Mouse (Mus musculus) heart, embryonic 14.5 days (tissue): ENCODE measurements around the gene Ntrk2. TPM values are rescaled to one million over a fixed set of nuclear protein-coding genes. Genes with fewer than 3 reads are reported as not detected.

Experiments used
- ATAC-seq: fragments of 200-750 bp; cut with Nextera tagmentation; 2 replicates; pipeline ENCODE4 v1.8.0; 2017; ENCODE audit warnings: low read depth, moderate TSS enrichment; ENCODE audit not compliant: insufficient number of reproducible peaks, insufficient read depth, low FRiP score
- H3K27ac ChIP-seq, 2 experiments: fragments of 200-500 bp in 1 of 2; fragments of 300-500 bp in 1 of 2; sonication (generic) in 1 of 2; replicated peaks in 1 of 2; 2 replicates each; pipeline ENCODE4 v1.5.1; 2012 to 2014; ENCODE audit warnings: low read depth in 2 of 2, low read length in 2 of 2, control low read depth in 1 of 2, mild to moderate bottlenecking in 1 of 2, mixed read lengths in 1 of 2; ENCODE audit not compliant: control insufficient read depth in 1 of 2, insufficient read depth in 1 of 2
- H3K27me3 ChIP-seq: fragments of 300-500 bp; sonication (generic); 2 replicates; pipeline ENCODE4 v1.6.1; 2014; ENCODE audit warnings: mild to moderate bottlenecking, low read length, control low read depth; ENCODE audit not compliant: control insufficient read depth, insufficient read depth
- H3K36me3 ChIP-seq: fragments of 300-500 bp; sonication (generic); 2 replicates; pipeline ENCODE4 v1.6.1; 2014; ENCODE audit warnings: mild to moderate bottlenecking, control low read depth, low read length, mixed read lengths; ENCODE audit not compliant: control insufficient read depth, insufficient read depth
- H3K4me1 ChIP-seq, 2 experiments: fragments of 200-500 bp in 1 of 2; fragments of 300-500 bp in 1 of 2; sonication (generic) in 1 of 2; 2 replicates each; pipeline ENCODE4 v1.6.1; 2012 to 2014; ENCODE audit warnings: low read length in 2 of 2, control low read depth in 1 of 2, mixed read lengths in 1 of 2; ENCODE audit not compliant: control insufficient read depth in 2 of 2, insufficient read depth in 2 of 2
- H3K4me2 ChIP-seq: fragments of 300-500 bp; sonication (generic); 2 replicates; pipeline ENCODE4 v1.6.1; 2014; ENCODE audit warnings: mild to moderate bottlenecking, low read length
- H3K4me3 ChIP-seq, 2 experiments: fragments of 200-500 bp in 1 of 2; fragments of 300-500 bp in 1 of 2; sonication (generic) in 1 of 2; 2 replicates each; pipeline ENCODE4 v1.5.1; 2012 to 2014; ENCODE audit warnings: low read length in 2 of 2, mild to moderate bottlenecking in 2 of 2, control low read depth in 1 of 2, low read depth in 1 of 2, moderate library complexity in 1 of 2; ENCODE audit not compliant: control insufficient read depth in 1 of 2, insufficient read depth in 1 of 2
- H3K9ac ChIP-seq: fragments of 300-500 bp; sonication (generic); 2 replicates; pipeline ENCODE4 v1.6.1; 2014; ENCODE audit warnings: mild to moderate bottlenecking, low read length
- H3K9me3 ChIP-seq: fragments of 300-500 bp; sonication (generic); 2 replicates; pipeline ENCODE4 v1.6.1; 2016; ENCODE audit warnings: low read length, control low read depth; ENCODE audit not compliant: control insufficient read depth
- WGBS: fragments of 180-500 bp; shearing (Covaris S2); extraction: QIAGEN DNeasy Blood & Tissue Kit; methylation state at CpG from one replicate; pipeline ENCODE4 v1.1.7; 2014; 5-methylcytosine and 5-hydroxymethylcytosine counted together
- polyA plus RNA-seq: library from polyadenylated mRNA; unstranded; fragments of >200 nt; fragmentation: Nextera tagmentation; extraction: Ambion mirVana; gene quantifications from 2 replicates; pipeline ENCODE4 v1.2.1, GENCODE M21; 2014

Gene Ntrk2
- polyA plus RNA-seq, 1 experiment from 2014 or later: 4.2 TPM

- Histone ChIP-seq H3K9ac (no peak overlapping the region), H3K4me3 (no peak overlapping the region), H3K9me3 (peaks cover 7% of the 10 kb centered on the region), H3K4me2 (no peak overlapping the region), H3K27me3 (no peaks in the 10 kb centered on the region), H3K36me3 (no peaks in the 10 kb centered on the region), H3K4me1 (peaks cover 2 to 3% of the 10 kb centered on the region in 2 experiments; a peak in 2 of 4 replicates), H3K27ac (no peak overlapping the region)
- no peak for ATAC-seq
- WGBS: 56% methylated on average over 10 of the region's 10 CpGs
These were observed 313.4 kb downstream of the Ntrk2 start for GRCm38 (mm10) chr13:59119596-59120394.

- no peaks in the 10 kb centered on the region for H3K9me3 ChIP-seq
- WGBS: 80% methylated on average over 7 of the region's 7 CpGs
- no peak overlapping the region for H3K4me3 ChIP-seq
- H3K36me3 ChIP-seq: no peaks in the 10 kb centered on the region
- no peak for ATAC-seq
- no peak overlapping the region for H3K9ac ChIP-seq
- H3K4me1 ChIP-seq: no peaks in the 10 kb centered on the region
- no peak overlapping the region for H3K4me2 ChIP-seq
- H3K27me3 ChIP-seq: no peaks in the 10 kb centered on the region
- H3K27ac ChIP-seq: no peak overlapping the region
These were observed 336.9 kb downstream of the Ntrk2 start for GRCm38 (mm10) chr13:59143141-59143744.

- Histone ChIP-seq H3K9me3 (no peaks in the 10 kb centered on the region), H3K36me3 (no peaks in the 10 kb centered on the region), H3K9ac (no peak overlapping the region), H3K27me3 (no peaks in the 10 kb centered on the region), H3K4me3 (no peak overlapping the region), H3K4me2 (no peak overlapping the region), H3K27ac (no peak overlapping the region), H3K4me1 (no peaks in the 10 kb centered on the region)
- no peak for ATAC-seq
- WGBS: 73% methylated on average over 11 of the region's 11 CpGs
These were observed 338.0 kb downstream of the Ntrk2 start for GRCm38 (mm10) chr13:59144321-59144856.

GRCm38 (mm10) chr13:59145677-59146555 lies 339.5 kb downstream of the Ntrk2 start:
- no peak overlapping the region for H3K9ac ChIP-seq
- no peak for ATAC-seq

GRCm38 (mm10) chr13:59146616-59147015 lies 340.2 kb downstream of the Ntrk2 start:
- WGBS: 78% methylated on average over 7 of the region's 7 CpGs
- Histone ChIP-seq H3K4me2 (no peak overlapping the region), H3K4me1 (no peaks in the 10 kb centered on the region), H3K4me3 (no peak overlapping the region), H3K27ac (no peak overlapping the region), H3K27me3 (no peaks in the 10 kb centered on the region), H3K9me3 (no peaks in the 10 kb centered on the region), H3K36me3 (no peaks in the 10 kb centered on the region), H3K9ac (no peak overlapping the region)
- no peak for ATAC-seq

More at GRCm38 (mm10) chr13:59145677-59146555, 339.5 kb downstream of the Ntrk2 start:
- Histone ChIP-seq H3K4me1 (no peaks in the 10 kb centered on the region), H3K4me3 (no peak overlapping the region), H3K9me3 (no peaks in the 10 kb centered on the region), H3K27me3 (no peaks in the 10 kb centered on the region), H3K36me3 (no peaks in the 10 kb centered on the region), H3K27ac (no peak overlapping the region), H3K4me2 (peak overlapping the region; percentile 24; the same call in 1 of the 2 replicates)
- 56% methylated on average over 21 of the region's 21 CpGs for WGBS

- Histone ChIP-seq H3K36me3 (no peaks in the 10 kb centered on the region), H3K27me3 (no peaks in the 10 kb centered on the region), H3K4me1 (no peaks in the 10 kb centered on the region), H3K9me3 (0 out of 2 replicates have a peak, but pooled peaks cover 5% of the 10 kb centered on the region), H3K27ac (no peak overlapping the region), H3K4me2 (no peak overlapping the region), H3K9ac (no peak overlapping the region), H3K4me3 (no peak overlapping the region)
- WGBS: 73% methylated on average over 4 of the region's 4 CpGs
- ATAC-seq: no peak
These were observed 341.6 kb downstream of the Ntrk2 start for GRCm38 (mm10) chr13:59147976-59148375.

- H3K27ac ChIP-seq: no peak overlapping the region
- ATAC-seq: no peak
- 78% methylated on average over 10 of the region's 10 CpGs for WGBS
- H3K36me3 ChIP-seq: no peaks in the 10 kb centered on the region
- H3K27me3 ChIP-seq: no peaks in the 10 kb centered on the region
- no peaks in the 10 kb centered on the region for H3K4me1 ChIP-seq
- no peak overlapping the region for H3K4me2 ChIP-seq
- H3K4me3 ChIP-seq: no peak overlapping the region
- H3K9ac ChIP-seq: no peak overlapping the region
- 0 out of 2 replicates have a peak, but pooled peaks cover 5% of the 10 kb centered on the region for H3K9me3 ChIP-seq
These were observed 342.4 kb downstream of the Ntrk2 start for GRCm38 (mm10) chr13:59148793-59149192.
